Mouse (Mus musculus) limb, embryonic 14.5 days (tissue): ENCODE results near the gene Mmp8. TPM values are rescaled to one million over a fixed set of nuclear protein-coding genes. Genes with fewer than 3 reads are reported as not detected.

Experiments
- ATAC-seq: fragments of 200-750 bp; cut with Nextera tagmentation; 2 replicates; pipeline ENCODE4 v1.8.0; 2017; ENCODE audit warnings: low read depth, moderate number of reproducible peaks, moderate TSS enrichment; ENCODE audit not compliant: low FRiP score
- DNase-seq: peaks from one replicate; pipeline ENCODE4 v3.0.0-alpha.2; 2015; ENCODE audit warnings: low spot score
- H3K27ac ChIP-seq: fragments of 300-500 bp; sonication (generic); replicated peaks from 2 replicates; pipeline ENCODE4 v1.5.1; 2014; ENCODE audit warnings: low read depth, mild to moderate bottlenecking, low read length, moderate library complexity, mixed read lengths
- H3K27me3 ChIP-seq: fragments of 300-500 bp; sonication (generic); 2 replicates; pipeline ENCODE4 v1.6.1; 2014; ENCODE audit warnings: low read length, mixed read lengths; ENCODE audit not compliant: control insufficient read depth, insufficient read depth
- H3K36me3 ChIP-seq: fragments of 300-500 bp; sonication (generic); 2 replicates; pipeline ENCODE4 v1.6.1; 2014; ENCODE audit warnings: mild to moderate bottlenecking, low read length, moderate library complexity, mixed read lengths; ENCODE audit not compliant: control insufficient read depth, insufficient read depth
- H3K4me1 ChIP-seq: fragments of 300-500 bp; sonication (generic); 2 replicates; pipeline ENCODE4 v1.6.1; 2014; ENCODE audit warnings: antibody characterized with exemption, low read length, mixed read lengths; ENCODE audit not compliant: control insufficient read depth, insufficient read depth
- H3K4me2 ChIP-seq: fragments of 300-500 bp; sonication (generic); replicated peaks from 2 replicates; pipeline ENCODE4 v1.6.1; 2014; ENCODE audit warnings: low read depth, mild to moderate bottlenecking, low read length, moderate library complexity; ENCODE audit not compliant: severe bottlenecking
- H3K4me3 ChIP-seq: fragments of 300-500 bp; sonication (generic); replicated peaks from 2 replicates; pipeline ENCODE4 v1.5.1; 2014; ENCODE audit warnings: low read length
- H3K9ac ChIP-seq: fragments of 300-500 bp; sonication (generic); 2 replicates; pipeline ENCODE4 v1.6.1; 2014; ENCODE audit warnings: mild to moderate bottlenecking, low read depth, low read length, moderate library complexity; ENCODE audit not compliant: severe bottlenecking
- H3K9me3 ChIP-seq: fragments of 300-500 bp; sonication (generic); 2 replicates; pipeline ENCODE4 v1.6.1; 2016; ENCODE audit warnings: low read length; ENCODE audit not compliant: control insufficient read depth
- POLR2A ChIP-seq: fragments of 200-500 bp; IDR thresholded peaks from 2 replicates; pipeline ENCODE4 v1.8.0; 2012; ENCODE audit warnings: inconsistent platforms, mild to moderate bottlenecking, moderate library complexity, borderline replicate concordance; ENCODE audit not compliant: insufficient read depth, insufficient read length; ENCODE audit errors: extremely low read depth
- WGBS: fragments of 180-500 bp; shearing (Covaris S2); extraction: QIAGEN DNeasy Blood & Tissue Kit; methylation state at CpG from one replicate; pipeline ENCODE4 v1.1.7; 2014; 5-methylcytosine and 5-hydroxymethylcytosine counted together
- polyA plus RNA-seq, 2 experiments: library from polyadenylated mRNA; depleted of rRNA in 1 of 2; stranded (reverse) in 1 of 2; unstranded in 1 of 2; fragments of >200 nt; fragmentation: Nextera tagmentation in 1 of 2; extraction: Ambion mirVana in 1 of 2; gene quantifications; 2 replicates each; pipeline versions ENCODE4 v1.2.1 to v1.2.3; 2012 to 2014

Gene Mmp8
- polyA plus RNA-seq (2012; rRNA removed): 0.19 and 0.35 TPM in 2 replicates
- polyA plus RNA-seq (2014; fragmentation: Nextera tagmentation; extraction: Ambion mirVana): 0.15 and 0.51 TPM in 2 replicates

GRCm38 (mm10) chr9:7558221-7559017 lies at the start of gene Mmp8:
Gene Mmp8, plus strand, starts transcription at chr9:7558456.
- no peak for TF ChIP-seq POLR2A
- DNase-seq: no peak
- no peaks in the 10 kb centered on the region for H3K9me3 ChIP-seq
- no peak within 1 kb of the TSS for H3K9ac ChIP-seq
- H3K4me3 ChIP-seq: no peak within 1 kb of the TSS
- H3K36me3 ChIP-seq: no peaks in the 10 kb centered on the region
- no peak within 1 kb of the TSS for H3K4me2 ChIP-seq
- no peaks in the 10 kb centered on the region for H3K27me3 ChIP-seq
- H3K27ac ChIP-seq: no peak within 1 kb of the TSS
- 83% methylated on average over 8 of the region's 8 CpGs for WGBS
- no peaks in the 10 kb centered on the region for H3K4me1 ChIP-seq
- no peak for ATAC-seq

- no peak for DNase-seq
- H3K4me3 ChIP-seq: no peak overlapping the region
- H3K36me3 ChIP-seq: no peaks in the 10 kb centered on the region
- no peak for TF ChIP-seq POLR2A
- H3K4me2 ChIP-seq: no peak overlapping the region
- no peak for ATAC-seq
- H3K4me1 ChIP-seq: no peaks in the 10 kb centered on the region
- no peak overlapping the region for H3K27ac ChIP-seq
- no peak overlapping the region for H3K9ac ChIP-seq
- 78% methylated on average over 10 of the region's 10 CpGs for WGBS
- H3K27me3 ChIP-seq: no peaks in the 10 kb centered on the region
- H3K9me3 ChIP-seq: no peaks in the 10 kb centered on the region
Observed at GRCm38 (mm10) chr9:7509619-7510233, 48.5 kb upstream of the Mmp8 start.

GRCm38 (mm10) chr9:7517944-7518571 lies 40.2 kb upstream of the Mmp8 start:
- H3K27ac ChIP-seq: no peak overlapping the region
- H3K36me3 ChIP-seq: no peaks in the 10 kb centered on the region
- WGBS: 57% methylated on average over 4 of the region's 4 CpGs
- H3K4me2 ChIP-seq: no peak overlapping the region
- no peaks in the 10 kb centered on the region for H3K27me3 ChIP-seq
- no peak overlapping the region for H3K4me3 ChIP-seq
- DNase-seq (no peak), ATAC-seq (no peak)
- no peaks in the 10 kb centered on the region for H3K9me3 ChIP-seq
- no peaks in the 10 kb centered on the region for H3K4me1 ChIP-seq
- no peak overlapping the region for H3K9ac ChIP-seq
- TF ChIP-seq POLR2A: no peak

- ATAC-seq (no peak), DNase-seq (no peak)
- Histone ChIP-seq H3K4me1 (no peaks in the 10 kb centered on the region), H3K4me2 (no peak overlapping the region), H3K9ac (no peak overlapping the region), H3K27me3 (no peaks in the 10 kb centered on the region), H3K36me3 (no peaks in the 10 kb centered on the region), H3K4me3 (no peak overlapping the region), H3K9me3 (no peaks in the 10 kb centered on the region), H3K27ac (no peak overlapping the region)
- no peak for TF ChIP-seq POLR2A
- 64% methylated on average over 4 of the region's 4 CpGs for WGBS
Observed at GRCm38 (mm10) chr9:7526255-7526940, 31.9 kb upstream of the Mmp8 start.

- H3K4me1 ChIP-seq: no peaks in the 10 kb centered on the region
- H3K27me3 ChIP-seq: no peaks in the 10 kb centered on the region
- no peak overlapping the region for H3K27ac ChIP-seq
- no peak for TF ChIP-seq POLR2A
- H3K4me2 ChIP-seq: no peak overlapping the region
- H3K4me3 ChIP-seq: no peak overlapping the region
- no peak overlapping the region for H3K9ac ChIP-seq
- DNase-seq: no peak
- ATAC-seq: no peak
- H3K36me3 ChIP-seq: no peaks in the 10 kb centered on the region
- no peaks in the 10 kb centered on the region for H3K9me3 ChIP-seq
Observed at GRCm38 (mm10) chr9:7542763-7543162, 15.5 kb upstream of the Mmp8 start.
